Mouse (Mus musculus): ENCODE measurements around the gene Tspoap1. TPM values are rescaled to one million over a fixed set of nuclear protein-coding genes. Genes with fewer than 3 reads are reported as not detected.

The Tspoap1 gene
- polyA plus RNA-seq, 1 experiment from 2014 or later: 10.0 TPM

DNA sequence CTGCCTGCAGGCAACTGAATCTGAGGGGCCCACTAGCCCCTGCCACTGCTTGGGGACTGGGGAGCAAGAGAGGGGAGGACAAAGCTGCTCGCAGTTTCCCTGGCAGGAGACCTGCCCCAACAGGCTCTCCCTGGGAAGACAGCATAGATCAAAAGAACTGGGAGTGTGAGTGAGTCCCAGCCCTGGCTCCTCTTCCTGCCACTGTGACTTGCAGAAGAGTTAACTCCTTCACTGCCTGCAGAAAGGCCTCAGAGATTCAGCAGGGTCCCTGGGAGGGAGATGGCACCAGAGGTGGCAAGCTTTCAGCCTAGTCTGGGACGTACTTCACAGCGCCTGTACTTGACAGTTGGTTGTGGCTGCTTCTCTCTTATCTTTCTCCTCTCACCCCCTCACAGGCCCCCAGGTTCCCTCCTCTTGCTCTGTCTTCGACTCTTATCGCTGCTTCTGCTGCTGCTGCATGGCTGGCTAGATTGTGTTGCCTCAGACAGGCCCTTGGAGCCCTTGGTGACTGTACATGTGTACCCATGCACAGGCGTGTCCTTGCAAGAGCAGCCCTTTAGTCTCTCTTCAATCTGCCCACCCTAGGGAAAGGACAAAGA lies 34.3 kb upstream of the Tspoap1 start:
- H3K4me1 ChIP-seq (replicated peaks; ENCODE audit: control insufficient read depth, insufficient read depth, low read length): peaks cover 3% of the 10 kb centered on the region; the same call in 1 of the 2 replicates
- H3K9ac ChIP-seq (ENCODE audit: low read depth, low read length): peak overlapping the region; percentile 31; the same call in 1 of the 2 replicates
- no peak overlapping the region for H3K4me2 ChIP-seq (replicated peaks; ENCODE audit: low read depth, low read length)
- H3K9me3 ChIP-seq (ENCODE audit: control insufficient read depth, low read length): no peaks in the 10 kb centered on the region
- no peak for DNase-seq (ENCODE audit: low spot score)
- WGBS: 25% methylated on average over 6 of the region's 6 CpGs
- H3K36me3 ChIP-seq (ENCODE audit: control insufficient read depth, insufficient read depth, low read length): no peaks in the 10 kb centered on the region
- no peaks in the 10 kb centered on the region for H3K27me3 ChIP-seq (ENCODE audit: control insufficient read depth, insufficient read depth, low read length)
- no peak overlapping the region for H3K4me3 ChIP-seq (ENCODE audit: low read depth, low read length)
- ATAC-seq (ENCODE audit: low FRiP score): no peak
- peak overlapping the region; percentile 67 for H3K27ac ChIP-seq (ENCODE audit: low read depth, low read length)

DNA sequence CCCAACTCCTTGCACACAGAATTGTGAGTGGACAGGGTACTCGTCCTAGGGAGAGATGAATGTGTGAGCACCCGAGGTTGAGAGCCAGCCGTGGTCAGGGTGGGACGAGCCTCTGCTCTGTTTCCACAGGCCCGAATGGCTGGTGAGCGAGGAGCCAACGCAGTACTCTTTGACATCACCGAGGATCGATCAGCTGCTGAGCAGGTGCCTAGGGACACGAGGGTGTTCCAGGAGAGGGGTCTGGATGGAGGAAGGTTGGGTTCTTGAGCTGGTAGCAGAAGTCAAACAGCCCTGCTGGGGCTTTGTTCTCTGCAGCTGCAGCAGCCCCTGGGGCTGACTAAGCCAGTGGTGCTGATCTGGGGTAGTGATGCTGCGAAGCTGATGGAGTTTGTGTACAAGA lies 33.3 kb upstream of the Tspoap1 start:
- 58% methylated on average over 11 of the region's 11 CpGs for WGBS
- H3K27me3 ChIP-seq (ENCODE audit: control insufficient read depth, insufficient read depth, low read length): no peaks in the 10 kb centered on the region
- no peak overlapping the region for H3K4me3 ChIP-seq (ENCODE audit: low read depth, low read length)
- DNase-seq (ENCODE audit: low spot score) (no peak), ATAC-seq (ENCODE audit: low FRiP score) (no peak)
- H3K36me3 ChIP-seq (ENCODE audit: control insufficient read depth, insufficient read depth, low read length): no peaks in the 10 kb centered on the region
- peaks cover 3% of the 10 kb centered on the region; the same call in 1 of the 2 replicates for H3K4me1 ChIP-seq (replicated peaks; ENCODE audit: control insufficient read depth, insufficient read depth, low read length)
- no peak overlapping the region for H3K9ac ChIP-seq (ENCODE audit: low read depth, low read length)
- H3K9me3 ChIP-seq (ENCODE audit: control insufficient read depth, low read length): no peaks in the 10 kb centered on the region
- 0 out of 2 replicates have a peak overlapping the region, but pooled peaks have one; percentile 30 for H3K27ac ChIP-seq (ENCODE audit: low read depth, low read length)
- no peak overlapping the region for H3K4me2 ChIP-seq (replicated peaks; ENCODE audit: low read depth, low read length)

DNA sequence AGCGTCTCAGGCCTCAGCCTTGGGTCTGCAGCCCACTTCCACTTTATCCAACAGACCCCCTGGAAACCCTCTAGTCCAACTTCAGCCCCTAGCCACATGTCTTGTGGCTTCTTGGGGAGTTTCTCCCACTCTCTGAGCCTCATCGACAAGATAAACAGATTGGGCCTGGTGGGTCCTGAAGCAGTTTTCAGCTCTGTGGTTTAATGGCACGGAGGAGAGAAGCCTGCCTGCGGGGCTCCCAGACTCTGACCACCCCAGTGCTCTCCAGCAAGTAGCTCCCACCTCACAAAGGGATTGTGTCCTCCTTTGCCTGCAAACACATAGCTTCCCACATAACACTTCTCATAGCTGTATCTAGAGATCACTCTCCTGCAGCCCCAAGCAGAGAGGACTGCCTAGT lies 32.9 kb upstream of the Tspoap1 start:
- DNase-seq (ENCODE audit: low spot score) (no peak), ATAC-seq (ENCODE audit: low FRiP score) (no peak)
- Histone ChIP-seq H3K27me3 (ENCODE audit: control insufficient read depth, insufficient read depth, low read length) (no peaks in the 10 kb centered on the region), H3K27ac (ENCODE audit: low read depth, low read length) (no peak overlapping the region), H3K4me1 (replicated peaks; ENCODE audit: control insufficient read depth, insufficient read depth, low read length) (peaks cover 3% of the 10 kb centered on the region; the same call in 1 of the 2 replicates), H3K4me2 (replicated peaks; ENCODE audit: low read depth, low read length) (no peak overlapping the region), H3K4me3 (ENCODE audit: low read depth, low read length) (no peak overlapping the region), H3K36me3 (ENCODE audit: control insufficient read depth, insufficient read depth, low read length) (no peaks in the 10 kb centered on the region), H3K9ac (ENCODE audit: low read depth, low read length) (no peak overlapping the region), H3K9me3 (ENCODE audit: control insufficient read depth, low read length) (no peaks in the 10 kb centered on the region)
- 57% methylated on average over 4 of the region's 4 CpGs for whole genome bisulfite sequencing

DNA sequence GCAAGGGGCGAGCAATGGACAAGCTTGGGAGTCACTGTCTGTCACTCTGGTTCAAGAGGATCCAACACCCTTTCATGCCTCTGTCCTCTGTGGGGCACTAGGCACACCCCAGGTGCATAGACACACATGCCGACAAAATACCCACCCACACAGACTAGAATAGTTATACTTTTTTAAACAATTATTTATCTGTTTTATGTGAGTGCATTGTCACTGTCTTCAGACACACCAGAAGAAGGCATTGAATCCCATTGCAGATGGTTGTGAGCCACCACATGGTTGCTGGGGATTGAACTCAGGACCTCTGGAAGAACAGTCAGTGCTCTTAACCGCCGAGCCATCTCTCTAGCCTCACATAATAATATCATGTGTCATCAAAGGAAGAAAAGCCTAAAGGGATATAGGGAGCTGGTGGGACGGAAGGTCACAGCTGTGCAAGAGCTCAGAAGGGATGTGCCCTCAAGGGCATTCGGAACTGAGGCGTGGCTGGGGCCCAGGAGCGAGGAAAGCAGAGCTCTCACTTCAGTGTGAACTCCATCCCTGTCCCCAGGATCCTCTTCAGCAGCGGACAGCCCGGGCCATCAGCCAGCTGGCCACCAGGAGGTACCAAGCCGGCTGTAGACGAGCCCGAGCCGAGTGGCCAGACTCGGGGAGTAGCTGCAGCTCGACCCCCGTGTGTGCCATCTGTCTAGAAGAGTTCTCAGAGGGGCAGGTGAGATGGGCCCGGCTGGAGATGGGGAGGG lies 31.3 kb upstream of the Tspoap1 start:
- Histone ChIP-seq H3K4me1 (replicated peaks; ENCODE audit: control insufficient read depth, insufficient read depth, low read length) (peaks cover 3% of the 10 kb centered on the region; the same call in 1 of the 2 replicates), H3K9me3 (ENCODE audit: control insufficient read depth, low read length) (no peaks in the 10 kb centered on the region), H3K27ac (ENCODE audit: low read depth, low read length) (0 out of 2 replicates have a peak overlapping the region, but pooled peaks have one; percentile 6), H3K36me3 (ENCODE audit: control insufficient read depth, insufficient read depth, low read length) (no peaks in the 10 kb centered on the region), H3K4me3 (ENCODE audit: low read depth, low read length) (no peak overlapping the region), H3K27me3 (ENCODE audit: control insufficient read depth, insufficient read depth, low read length) (no peaks in the 10 kb centered on the region), H3K9ac (ENCODE audit: low read depth, low read length) (no peak overlapping the region), H3K4me2 (replicated peaks; ENCODE audit: low read depth, low read length) (no peak overlapping the region)
- no peak for ATAC-seq (ENCODE audit: low FRiP score)
- 77% methylated on average over 18 of the region's 18 CpGs for WGBS
- DNase-seq (ENCODE audit: low spot score): no peak

DNA sequence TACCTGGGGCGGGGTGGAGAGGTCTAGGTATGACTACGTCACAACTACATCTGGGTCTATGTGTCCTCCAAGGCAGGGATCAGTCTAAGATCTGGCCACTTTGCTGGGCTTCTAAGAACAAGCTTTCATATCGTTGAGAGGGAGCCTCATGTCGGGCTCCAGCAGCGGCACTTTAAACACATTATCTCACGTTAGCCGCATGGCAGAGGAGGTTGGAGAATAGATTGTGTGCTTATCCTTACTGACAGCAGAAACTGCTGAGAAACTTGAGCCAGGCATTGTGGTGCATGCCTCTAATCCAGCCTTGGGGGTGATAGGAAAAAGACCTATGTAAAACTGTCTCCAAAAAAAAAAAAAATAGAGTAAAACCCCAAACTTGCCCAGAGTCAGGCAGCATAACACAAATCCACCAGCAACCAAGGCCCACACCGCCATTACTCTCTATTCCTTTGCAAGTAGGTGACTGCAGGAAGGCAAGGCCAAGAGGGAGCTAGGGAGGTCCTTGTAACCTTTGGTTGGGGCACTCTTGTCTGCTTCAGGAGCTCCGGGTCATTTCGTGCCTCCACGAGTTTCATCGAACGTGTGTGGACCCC lies 30.7 kb upstream of the Tspoap1 start:
- Histone ChIP-seq H3K27me3 (ENCODE audit: control insufficient read depth, insufficient read depth, low read length) (no peaks in the 10 kb centered on the region), H3K4me1 (replicated peaks; ENCODE audit: control insufficient read depth, insufficient read depth, low read length) (peaks cover 3% of the 10 kb centered on the region; the same call in 1 of the 2 replicates), H3K4me3 (ENCODE audit: low read depth, low read length) (no peak overlapping the region), H3K9ac (ENCODE audit: low read depth, low read length) (no peak overlapping the region), H3K9me3 (ENCODE audit: control insufficient read depth, low read length) (no peaks in the 10 kb centered on the region), H3K36me3 (ENCODE audit: control insufficient read depth, insufficient read depth, low read length) (no peaks in the 10 kb centered on the region), H3K27ac (ENCODE audit: low read depth, low read length) (no peak overlapping the region), H3K4me2 (replicated peaks; ENCODE audit: low read depth, low read length) (no peak overlapping the region)
- ATAC-seq (ENCODE audit: low FRiP score) (no peak), DNase-seq (ENCODE audit: low spot score) (no peak)
- WGBS: 87% methylated on average over 13 of the region's 13 CpGs

DNA sequence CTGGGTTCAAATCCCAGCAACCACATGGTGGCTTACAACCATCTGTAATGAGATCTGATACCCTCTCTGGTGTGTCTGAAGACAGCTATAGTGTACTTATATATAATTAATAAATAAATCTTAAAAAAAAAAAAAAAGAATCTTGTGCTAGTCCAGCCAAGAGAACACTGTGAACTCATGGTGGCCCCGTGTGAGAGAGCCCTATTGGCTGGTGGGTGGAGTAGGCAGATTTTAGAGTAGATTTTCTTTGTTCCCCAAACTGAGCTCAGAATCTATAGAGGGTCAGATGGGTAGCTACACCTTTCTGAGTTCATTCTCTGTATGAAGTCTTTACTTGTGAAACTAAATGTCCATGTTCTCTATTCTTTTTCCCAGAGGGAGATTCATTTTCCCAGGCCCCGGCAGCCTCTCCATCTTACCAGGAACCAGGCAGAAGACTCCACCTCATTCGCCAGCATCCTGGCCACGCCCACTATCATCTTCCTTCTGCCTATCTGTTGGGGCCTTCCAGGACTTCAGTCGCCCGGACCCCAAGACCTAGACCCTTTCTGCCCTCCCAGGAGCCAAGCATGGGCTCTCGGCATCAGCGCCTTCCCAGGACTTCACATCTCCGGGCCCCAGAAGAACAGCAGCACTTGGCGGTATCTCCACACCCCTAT lies 29.6 kb upstream of the Tspoap1 start:
- H3K9me3 ChIP-seq (ENCODE audit: control insufficient read depth, low read length): no peaks in the 10 kb centered on the region
- H3K27ac ChIP-seq (ENCODE audit: low read depth, low read length): no peak overlapping the region
- no peak overlapping the region for H3K9ac ChIP-seq (ENCODE audit: low read depth, low read length)
- no peak overlapping the region for H3K4me3 ChIP-seq (ENCODE audit: low read depth, low read length)
- H3K4me1 ChIP-seq (replicated peaks; ENCODE audit: control insufficient read depth, insufficient read depth, low read length): peaks cover 3% of the 10 kb centered on the region; the same call in 1 of the 2 replicates
- ATAC-seq (ENCODE audit: low FRiP score) (no peak), DNase-seq (ENCODE audit: low spot score) (no peak)
- 69% methylated on average over 10 of the region's 10 CpGs for WGBS
- no peaks in the 10 kb centered on the region for H3K36me3 ChIP-seq (ENCODE audit: control insufficient read depth, insufficient read depth, low read length)
- no peaks in the 10 kb centered on the region; the same call in 1 of the 2 replicates for H3K27me3 ChIP-seq (ENCODE audit: control insufficient read depth, insufficient read depth, low read length)
- H3K4me2 ChIP-seq (replicated peaks; ENCODE audit: low read depth, low read length): no peak overlapping the region

DNA sequence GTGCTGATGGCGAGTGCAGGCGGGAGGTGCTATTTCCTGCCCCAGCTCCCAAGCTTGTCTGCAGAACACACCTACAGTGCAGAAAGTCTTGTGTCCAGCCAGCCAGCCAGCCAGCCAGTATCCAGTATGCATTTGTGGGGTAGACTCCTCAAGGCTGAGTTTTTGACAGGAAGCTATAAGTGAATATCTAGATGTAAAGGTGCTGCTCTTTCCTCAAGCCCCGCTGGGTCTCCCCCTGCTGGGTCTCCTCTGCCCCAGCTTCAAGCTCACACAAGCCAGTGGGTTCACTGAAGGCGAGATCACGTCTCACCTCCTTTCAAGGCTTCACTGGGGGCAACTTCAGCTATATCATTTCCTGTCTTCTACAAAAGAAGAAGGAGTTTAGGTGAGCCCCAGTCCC lies 26.0 kb upstream of the Tspoap1 start:
- no peak for ATAC-seq (ENCODE audit: low FRiP score)
- no peaks in the 10 kb centered on the region; the same call in 1 of the 2 replicates for H3K27me3 ChIP-seq (ENCODE audit: control insufficient read depth, insufficient read depth, low read length)
- no peaks in the 10 kb centered on the region for H3K9me3 ChIP-seq (ENCODE audit: control insufficient read depth, low read length)
- H3K4me3 ChIP-seq (ENCODE audit: low read depth, low read length): no peak overlapping the region
- WGBS: 43% methylated on average over 5 of the region's 5 CpGs
- DNase-seq (ENCODE audit: low spot score): no peak
- H3K4me2 ChIP-seq (replicated peaks; ENCODE audit: low read depth, low read length): peak overlapping the region; percentile 33
- H3K36me3 ChIP-seq (ENCODE audit: control insufficient read depth, insufficient read depth, low read length): no peaks in the 10 kb centered on the region
- no peaks in the 10 kb centered on the region for H3K4me1 ChIP-seq (replicated peaks; ENCODE audit: control insufficient read depth, insufficient read depth, low read length)
- no peak overlapping the region for H3K27ac ChIP-seq (ENCODE audit: low read depth, low read length)
- peak overlapping the region; percentile 49; the same call in 1 of the 2 replicates for H3K9ac ChIP-seq (ENCODE audit: low read depth, low read length)

DNA sequence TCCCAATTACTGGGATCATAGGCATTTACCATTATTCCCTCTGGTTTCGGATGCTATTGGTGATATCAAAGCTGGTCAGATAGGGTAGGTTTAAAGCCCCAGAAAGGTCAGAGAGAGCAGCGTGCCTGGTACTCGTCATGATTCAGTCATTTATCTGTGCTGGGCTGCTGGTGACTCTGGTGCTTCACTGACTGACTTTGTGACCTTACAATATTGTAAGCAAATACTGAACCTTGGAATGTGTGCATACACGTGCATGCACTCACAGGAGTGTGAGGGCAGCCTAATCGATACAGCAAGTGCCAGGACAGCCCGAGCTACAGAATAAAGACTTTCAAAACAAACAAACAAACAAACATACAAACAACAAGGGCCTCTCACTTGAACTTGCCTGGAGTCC lies 24.6 kb upstream of the Tspoap1 start:
- Histone ChIP-seq H3K9me3 (ENCODE audit: control insufficient read depth, low read length) (no peaks in the 10 kb centered on the region), H3K27ac (ENCODE audit: low read depth, low read length) (no peak overlapping the region), H3K4me3 (ENCODE audit: low read depth, low read length) (no peak overlapping the region), H3K36me3 (ENCODE audit: control insufficient read depth, insufficient read depth, low read length) (no peaks in the 10 kb centered on the region), H3K9ac (ENCODE audit: low read depth, low read length) (no peak overlapping the region), H3K27me3 (ENCODE audit: control insufficient read depth, insufficient read depth, low read length) (no peaks in the 10 kb centered on the region; the same call in 1 of the 2 replicates), H3K4me2 (replicated peaks; ENCODE audit: low read depth, low read length) (no peak overlapping the region), H3K4me1 (replicated peaks; ENCODE audit: control insufficient read depth, insufficient read depth, low read length) (no peaks in the 10 kb centered on the region)
- ATAC-seq (ENCODE audit: low FRiP score): no peak
- no peak for DNase-seq (ENCODE audit: low spot score)
- 86% methylated on average over 6 of the region's 6 CpGs for WGBS

Data from hindbrain, embryonic 11.5 days (tissue).